Mouse (Mus musculus) limb, embryonic 14.5 days (tissue): ENCODE measurements at regions not wholly inside any gene's neighbourhood (a gene's known extent, or its start where the extent isn't known, plus 50 kb on each side); places are given as distances from the start of the nearest gene placed in this dataset.

ENCODE experiments used
- ATAC-seq: fragments of 200-750 bp; cut with Nextera tagmentation; 2 replicates; pipeline ENCODE4 v1.8.0; 2017; ENCODE audit warnings: low read depth, moderate number of reproducible peaks, moderate TSS enrichment; ENCODE audit not compliant: low FRiP score
- DNase-seq: peaks from one replicate; pipeline ENCODE4 v3.0.0-alpha.2; 2015; ENCODE audit warnings: low spot score
- H3K27ac ChIP-seq: fragments of 300-500 bp; sonication (generic); replicated peaks from 2 replicates; pipeline ENCODE4 v1.5.1; 2014; ENCODE audit warnings: low read depth, mild to moderate bottlenecking, low read length, moderate library complexity, mixed read lengths
- H3K27me3 ChIP-seq: fragments of 300-500 bp; sonication (generic); 2 replicates; pipeline ENCODE4 v1.6.1; 2014; ENCODE audit warnings: low read length, mixed read lengths; ENCODE audit not compliant: control insufficient read depth, insufficient read depth
- H3K36me3 ChIP-seq: fragments of 300-500 bp; sonication (generic); 2 replicates; pipeline ENCODE4 v1.6.1; 2014; ENCODE audit warnings: mild to moderate bottlenecking, low read length, moderate library complexity, mixed read lengths; ENCODE audit not compliant: control insufficient read depth, insufficient read depth
- H3K4me1 ChIP-seq: fragments of 300-500 bp; sonication (generic); 2 replicates; pipeline ENCODE4 v1.6.1; 2014; ENCODE audit warnings: antibody characterized with exemption, low read length, mixed read lengths; ENCODE audit not compliant: control insufficient read depth, insufficient read depth
- H3K4me2 ChIP-seq: fragments of 300-500 bp; sonication (generic); replicated peaks from 2 replicates; pipeline ENCODE4 v1.6.1; 2014; ENCODE audit warnings: low read depth, mild to moderate bottlenecking, low read length, moderate library complexity; ENCODE audit not compliant: severe bottlenecking
- H3K4me3 ChIP-seq: fragments of 300-500 bp; sonication (generic); replicated peaks from 2 replicates; pipeline ENCODE4 v1.5.1; 2014; ENCODE audit warnings: low read length
- H3K9ac ChIP-seq: fragments of 300-500 bp; sonication (generic); 2 replicates; pipeline ENCODE4 v1.6.1; 2014; ENCODE audit warnings: mild to moderate bottlenecking, low read depth, low read length, moderate library complexity; ENCODE audit not compliant: severe bottlenecking
- H3K9me3 ChIP-seq: fragments of 300-500 bp; sonication (generic); 2 replicates; pipeline ENCODE4 v1.6.1; 2016; ENCODE audit warnings: low read length; ENCODE audit not compliant: control insufficient read depth
- POLR2A ChIP-seq: fragments of 200-500 bp; IDR thresholded peaks from 2 replicates; pipeline ENCODE4 v1.8.0; 2012; ENCODE audit warnings: inconsistent platforms, mild to moderate bottlenecking, moderate library complexity, borderline replicate concordance; ENCODE audit not compliant: insufficient read depth, insufficient read length; ENCODE audit errors: extremely low read depth
- WGBS: fragments of 180-500 bp; shearing (Covaris S2); extraction: QIAGEN DNeasy Blood & Tissue Kit; methylation state at CpG from one replicate; pipeline ENCODE4 v1.1.7; 2014; 5-methylcytosine and 5-hydroxymethylcytosine counted together

DNA sequence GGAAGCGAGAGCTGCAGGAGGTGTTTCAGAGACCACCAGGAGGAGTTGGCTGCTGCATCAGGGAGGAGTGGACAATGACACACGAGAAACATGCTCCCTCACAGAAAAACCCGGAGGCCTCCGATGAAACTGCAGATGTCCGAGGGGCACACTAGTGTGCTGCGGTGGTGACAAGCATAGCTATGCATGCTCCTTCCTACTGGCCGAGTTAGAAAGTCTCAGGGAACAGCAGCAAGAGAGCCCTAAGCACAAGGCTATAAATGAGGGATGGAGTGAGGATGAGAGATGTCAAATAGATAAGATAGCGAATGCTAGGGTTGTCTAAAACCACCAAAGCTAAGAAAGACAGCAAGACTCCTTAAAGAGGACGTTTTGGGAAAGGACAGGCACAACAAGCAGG is 328.4 kb upstream of the Adgrl2 start:
- TF ChIP-seq POLR2A: no peak
- WGBS: 58% methylated on average over 9 of the region's 9 CpGs
- H3K9me3 ChIP-seq: no peaks in the 10 kb centered on the region
- no peak overlapping the region for H3K4me3 ChIP-seq
- no peaks in the 10 kb centered on the region for H3K4me1 ChIP-seq
- no peak for DNase-seq
- no peak overlapping the region for H3K4me2 ChIP-seq
- no peak overlapping the region for H3K27ac ChIP-seq
- ATAC-seq: no peak
- no peak overlapping the region for H3K9ac ChIP-seq
- H3K27me3 ChIP-seq: no peaks in the 10 kb centered on the region
- no peaks in the 10 kb centered on the region for H3K36me3 ChIP-seq

- Histone ChIP-seq H3K27me3 (no peaks in the 10 kb centered on the region), H3K4me1 (no peaks in the 10 kb centered on the region), H3K4me2 (no peak overlapping the region), H3K27ac (no peak overlapping the region), H3K4me3 (no peak overlapping the region), H3K9me3 (no peaks in the 10 kb centered on the region), H3K36me3 (no peaks in the 10 kb centered on the region), H3K9ac (no peak overlapping the region)
- 75% methylated on average over 4 of the region's 4 CpGs for WGBS
- TF ChIP-seq POLR2A: no peak
- no peak for DNase-seq
- no peak for ATAC-seq
Measured at GRCm38 (mm10) chr3:149314258-149314657, 323.9 kb upstream of the Adgrl2 start.

DNA sequence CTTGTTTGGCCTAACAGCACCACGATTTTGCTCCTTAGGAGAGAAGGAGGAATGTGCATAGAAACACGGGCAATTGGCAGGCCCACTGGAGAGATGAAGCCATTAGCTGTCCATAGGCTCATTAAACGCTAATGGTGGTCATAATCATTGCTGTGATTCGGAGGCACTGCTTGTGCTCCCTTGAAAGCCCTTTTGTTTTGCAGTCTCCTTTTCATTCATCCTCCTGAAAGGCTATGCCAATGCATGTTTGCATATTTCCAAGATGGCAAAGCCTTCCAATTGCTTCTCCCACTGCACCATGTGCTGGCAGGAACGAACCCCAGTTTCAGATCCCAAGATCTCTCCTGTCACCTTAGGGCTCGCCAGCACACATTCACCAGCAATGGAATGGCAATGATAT is 322.9 kb upstream of the Adgrl2 start:
- no peak for TF ChIP-seq POLR2A
- DNase-seq: no peak
- ATAC-seq: no peak
- H3K27me3 ChIP-seq: no peaks in the 10 kb centered on the region
- H3K4me1 ChIP-seq: no peaks in the 10 kb centered on the region
- H3K9ac ChIP-seq: no peak overlapping the region
- no peak overlapping the region for H3K4me2 ChIP-seq
- H3K9me3 ChIP-seq: no peaks in the 10 kb centered on the region
- no peak overlapping the region for H3K4me3 ChIP-seq
- no peak overlapping the region for H3K27ac ChIP-seq
- no peaks in the 10 kb centered on the region for H3K36me3 ChIP-seq
- 70% methylated on average over 6 of the region's 6 CpGs for WGBS

DNA sequence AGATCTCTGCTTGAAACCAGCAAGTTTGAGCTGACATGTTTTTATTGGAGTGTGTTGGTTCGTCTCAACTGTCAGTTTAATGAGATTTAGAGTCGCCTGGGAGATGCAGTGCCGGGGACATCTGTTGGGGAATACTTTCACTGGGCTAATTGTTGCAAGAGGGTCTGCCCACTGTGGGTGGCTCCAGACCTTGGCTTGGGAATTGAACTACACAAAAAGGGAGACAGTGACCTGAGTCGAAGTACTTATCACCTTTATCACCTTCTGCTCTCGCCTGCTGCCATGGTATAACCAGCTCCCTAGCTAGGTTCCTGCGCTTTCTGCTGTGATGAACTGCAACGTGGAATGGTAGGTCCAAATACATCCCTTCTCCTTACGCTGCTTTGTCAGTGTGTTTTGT is 321.2 kb upstream of the Adgrl2 start:
- no peak overlapping the region for H3K4me2 ChIP-seq
- TF ChIP-seq POLR2A: no peak
- no peaks in the 10 kb centered on the region for H3K9me3 ChIP-seq
- H3K4me1 ChIP-seq: no peaks in the 10 kb centered on the region
- H3K27me3 ChIP-seq: no peaks in the 10 kb centered on the region
- H3K9ac ChIP-seq: no peak overlapping the region
- H3K36me3 ChIP-seq: no peaks in the 10 kb centered on the region
- no peak for ATAC-seq
- WGBS: 70% methylated on average over 8 of the region's 8 CpGs
- H3K4me3 ChIP-seq: no peak overlapping the region
- no peak for DNase-seq
- no peak overlapping the region for H3K27ac ChIP-seq

DNA sequence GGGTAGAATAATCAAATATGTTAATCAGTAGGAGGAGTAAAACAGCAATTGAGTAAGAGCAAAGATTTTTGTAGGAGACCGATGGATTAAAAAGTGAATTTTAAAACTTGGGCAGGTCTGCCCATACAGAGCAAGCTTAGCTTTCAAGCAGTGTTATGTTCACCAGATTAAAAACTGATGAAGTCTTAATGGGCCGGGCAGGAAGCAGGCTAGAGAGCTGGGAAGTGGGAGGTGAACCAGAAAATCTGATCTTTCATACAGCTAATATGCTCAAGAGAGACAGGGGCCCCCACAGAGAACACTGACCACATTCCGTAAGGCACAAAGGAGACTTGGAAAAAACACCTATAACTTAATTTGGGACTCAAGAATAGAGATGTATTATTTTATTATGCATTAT is 316.4 kb upstream of the Adgrl2 start:
- no peak for DNase-seq

DNA sequence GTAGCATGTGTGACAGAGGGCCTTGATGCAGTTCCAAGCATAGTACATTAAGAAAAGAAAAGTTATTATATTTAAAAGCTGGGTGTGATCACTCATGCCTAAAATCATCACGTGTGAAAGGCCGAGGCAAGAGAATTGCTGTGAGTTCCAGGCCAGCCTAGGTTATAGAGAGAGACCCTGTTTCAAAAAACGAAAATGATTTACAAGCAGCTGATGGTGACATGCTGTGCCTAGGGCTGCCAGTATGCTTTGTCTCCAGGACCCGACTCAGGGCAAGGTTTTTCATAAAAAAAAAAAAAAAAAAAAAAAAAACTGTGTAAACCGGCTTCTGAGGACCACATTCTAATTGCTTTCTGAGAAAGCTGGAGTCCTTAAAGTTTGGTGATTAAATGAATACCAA is 315.9 kb upstream of the Adgrl2 start:
- no peaks in the 10 kb centered on the region for H3K9me3 ChIP-seq
- 13% methylated on average over 5 of the region's 5 CpGs for WGBS
- H3K27ac ChIP-seq: no peak overlapping the region
- ATAC-seq (no peak), DNase-seq (no peak)
- TF ChIP-seq POLR2A: no peak
- H3K36me3 ChIP-seq: no peaks in the 10 kb centered on the region
- H3K4me2 ChIP-seq: no peak overlapping the region
- H3K4me3 ChIP-seq: no peak overlapping the region
- peaks cover 6% of the 10 kb centered on the region; the same call in 1 of the 2 replicates for H3K4me1 ChIP-seq
- no peak overlapping the region for H3K9ac ChIP-seq
- H3K27me3 ChIP-seq: no peaks in the 10 kb centered on the region

More for the DNA sequence above, 316.4 kb upstream of the Adgrl2 start:
- WGBS: 47% methylated on average over 3 of the region's 3 CpGs
- no peak overlapping the region for H3K4me3 ChIP-seq
- ATAC-seq: no peak
- H3K9ac ChIP-seq: no peak overlapping the region
- no peak overlapping the region for H3K27ac ChIP-seq
- peaks cover 6% of the 10 kb centered on the region; the same call in 1 of the 2 replicates for H3K4me1 ChIP-seq
- TF ChIP-seq POLR2A: no peak
- H3K4me2 ChIP-seq: no peak overlapping the region
- no peaks in the 10 kb centered on the region for H3K36me3 ChIP-seq
- no peaks in the 10 kb centered on the region for H3K9me3 ChIP-seq
- H3K27me3 ChIP-seq: no peaks in the 10 kb centered on the region
